In the genomic region with DNA sequence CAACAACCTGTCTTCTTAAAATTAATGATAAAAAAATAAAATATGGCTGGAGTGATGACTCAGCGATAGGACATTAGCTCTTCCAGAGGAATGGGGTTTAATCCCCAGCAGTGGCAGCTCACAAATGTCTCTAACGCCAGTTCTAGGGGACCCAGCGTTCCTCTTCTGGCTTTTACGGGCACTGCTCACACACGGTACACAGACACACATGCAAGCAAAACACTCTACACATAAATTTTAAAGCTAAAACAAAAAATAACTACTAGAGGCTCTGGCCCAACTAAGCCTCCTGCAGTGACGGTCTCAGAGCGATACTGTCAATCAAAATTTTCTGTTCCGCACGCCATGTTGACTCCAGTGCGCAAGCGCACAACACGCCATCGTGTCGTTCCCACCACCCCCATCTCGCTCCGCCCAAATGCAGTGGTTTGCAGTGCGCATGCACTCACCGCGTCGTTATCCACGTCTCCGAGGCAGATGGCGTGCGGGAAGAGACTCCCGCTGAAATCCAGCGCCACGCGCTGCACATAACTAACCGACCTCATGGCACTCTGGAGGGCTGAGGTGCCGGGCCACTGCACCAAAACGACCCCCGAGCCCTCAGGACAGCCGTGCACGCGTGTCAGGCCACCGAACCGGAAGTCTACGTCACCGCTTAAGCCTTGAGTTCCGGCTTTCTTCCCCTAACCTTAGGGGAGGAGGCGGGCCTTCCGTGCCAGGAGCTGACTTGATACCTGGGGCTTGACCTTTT, we compare ENCODE assay signal across 8 mouse cellular contexts. TPM values are rescaled to one million over a fixed set of nuclear protein-coding genes. Genes with fewer than 3 reads are reported as not detected.
DNase-seq lines count a peak whose midpoint lies in the region; ATAC-seq lines count a peak whose summit lies in the region.

Gene Itfg2 (minus strand): TSS at position 663 of the 751 bp plus-strand sequence.

- intact Hi-C loops in gastrocnemius, postnatal 14 days (cut with DNase I; ENCODE audit: low total_unique reads) = no loop called here
- intact Hi-C loops in left cerebral cortex, postnatal 10 days (cut with DNase I) = no loop called here

- peak; percentile 92 for ATAC-seq in inflammation-experienced regulatory T-cells, adult 6 months
- ATAC-seq in megakaryocyte-erythroid progenitor cell, adult 5-6 weeks (replicated peaks; ENCODE audit: low FRiP score, low TSS enrichment, poor library complexity, severe bottlenecking) = peak; percentile 89

- DNase-seq in adipocyte (ENCODE audit: low spot score) = peak; percentile 99
- peak; percentile 98 for DNase-seq in embryo, embryonic 10 days (ENCODE audit: low spot score)
- DNase-seq in gastrocnemius, postnatal 14 days = peak; percentile 95
- peak; percentile 95 to 97 for DNase-seq in left cerebral cortex, postnatal 10 days (ENCODE audit: extremely low spot score in 1 of 2, low spot score in 2 of 2)
- DNase-seq in right cerebral cortex, postnatal 25 days = peak; percentile 96
- DNase-seq in urinary bladder, postnatal 4 days (ENCODE audit: low spot score in 2 of 2) = peak; percentile 93 to 94

RNA-seq across cellular contexts. Expression of gene Itfg2, which starts in this region (rescaled TPM):
- total RNA-seq in gastrocnemius, postnatal 14 days (2021) = 10 to 100 TPM; 18.1 to 19.9 TPM
- polyA plus RNA-seq in inflammation-experienced regulatory T-cells, adult 6 months (2017; shearing (Covaris generic)) = 10 to 100 TPM; 15.7 to 21.1 (median 19.7) TPM
- 10 to 100 TPM; 21.6 to 30.8 TPM for total RNA-seq in left cerebral cortex, postnatal 10 days (2021)
- total RNA-seq in megakaryocyte-erythroid progenitor cell, adult 5-6 weeks (2014; fragmentation: Nextera tagmentation) = 39.1 and 52.6 TPM in 2 replicates
- total RNA-seq in megakaryocyte-erythroid progenitor cell, adult 5-6 weeks (2017) = 19.3 and 24.7 TPM in 2 replicates

Comparison
In these comparisons a context has a peak if more than half of its experiments do, and no peak if none do; other contexts are left out.
1. Peak in every context shown above with its lines: DNase-seq and ATAC-seq.